In genomic region chr19:37026408-37026807, GRCm38 (mm10) we compare ENCODE assay signal across 16 mouse cellular contexts.
A peak's percentile ranks its signal among the peaks of the same experiment; 100 is the strongest.
DNase-seq lines count a peak whose midpoint lies in the region; ATAC-seq and TF ChIP-seq lines count a peak whose summit lies in the region.
"Had no signal": no experiment of that assay in that cellular context is flagged by ENCODE, and none has a peak within 500 bp of the region (broad histone marks: within the 10 kb centered on the region; RNA-seq: fewer than 3 reads in every experiment).

No protein-coding gene starts in this region.

- WGBS in kidney, embryonic 14.5 days, result 27% methylated on average over 11 of the region's 11 CpGs
- 54% methylated on average over 11 of the region's 11 CpGs for WGBS in heart, embryonic 13.5 days

- H3K27ac ChIP-seq in kidney, embryonic 14.5 days (ENCODE audit: low read depth, low read length), result no peak overlapping the region
- peak overlapping the region; percentile 64 for H3K27ac ChIP-seq in heart, embryonic 13.5 days (replicated peaks)
- H3K27ac ChIP-seq in gastrocnemius, adult 2 months, result no peak overlapping the region; the same call in 1 of the 2 replicates
- H3K27ac ChIP-seq: embryonic facial prominence, embryonic 15.5 days; forebrain, embryonic 12.5 days; intestine, embryonic 15.5 days; liver, embryonic 12.5 days; macrophage; neural tube, embryonic 12.5 days; stomach, embryonic 15.5 days had no signal

- H3K36me3 ChIP-seq in kidney, embryonic 14.5 days (ENCODE audit: control insufficient read depth, insufficient read depth, low read length), result no peaks in the 10 kb centered on the region
- peaks cover 20% of the 10 kb centered on the region for H3K36me3 ChIP-seq in heart, embryonic 13.5 days
- H3K36me3 ChIP-seq: embryonic facial prominence, embryonic 15.5 days; forebrain, embryonic 12.5 days; intestine, embryonic 15.5 days; liver, embryonic 12.5 days; stomach, embryonic 15.5 days had no signal

- 0 out of 2 replicates have a peak, but pooled peaks cover 5% of the 10 kb centered on the region for H3K4me1 ChIP-seq in kidney, embryonic 14.5 days (ENCODE audit: control insufficient read depth, insufficient read depth, low read length)
- H3K4me1 ChIP-seq in heart, embryonic 13.5 days, result peaks cover 29% of the 10 kb centered on the region
- H3K4me1 ChIP-seq: embryonic facial prominence, embryonic 15.5 days; forebrain, embryonic 12.5 days; intestine, embryonic 15.5 days; liver, embryonic 12.5 days; neural tube, embryonic 12.5 days; stomach, embryonic 15.5 days had no signal

- intact Hi-C loops in gastrocnemius, adult 2 months (cut with DNase I), result no loop called here

- DNase-seq in kidney, postnatal 36 days, result no peak
- DNase-seq in ovary, adult 18-20 months (ENCODE audit: low spot score), result peak; percentile 54
- no peak for DNase-seq in ovary, postnatal 10 days (ENCODE audit: low spot score)
- DNase-seq in testis, postnatal 14 days (ENCODE audit: low spot score), result peak; percentile 36
- DNase-seq in gastrocnemius, adult 2 months, result no peak
- DNase-seq: thymus, postnatal 4 days had no signal

- no peaks in the 10 kb centered on the region for H3K9me3 ChIP-seq in kidney, embryonic 14.5 days (ENCODE audit: control insufficient read depth, low read length)
- H3K9me3 ChIP-seq in heart, embryonic 13.5 days, result no peaks in the 10 kb centered on the region
- H3K9me3 ChIP-seq: embryonic facial prominence, embryonic 15.5 days; forebrain, embryonic 12.5 days; intestine, embryonic 15.5 days; liver, embryonic 12.5 days; neural tube, embryonic 12.5 days; stomach, embryonic 15.5 days had no signal

- H3K4me2 ChIP-seq in kidney, embryonic 14.5 days (replicated peaks; ENCODE audit: low read depth, low read length), result no peak overlapping the region
- no peak overlapping the region for H3K4me2 ChIP-seq in heart, embryonic 13.5 days
- H3K4me2 ChIP-seq: embryonic facial prominence, embryonic 15.5 days; forebrain, embryonic 12.5 days; intestine, embryonic 15.5 days; liver, embryonic 12.5 days; neural tube, embryonic 12.5 days; stomach, embryonic 15.5 days had no signal

- H3K27me3 ChIP-seq in kidney, embryonic 14.5 days (ENCODE audit: control insufficient read depth, insufficient read depth, low read length), result no peaks in the 10 kb centered on the region
- no peaks in the 10 kb centered on the region for H3K27me3 ChIP-seq in heart, embryonic 13.5 days (replicated peaks)
- H3K27me3 ChIP-seq: embryonic facial prominence, embryonic 15.5 days; forebrain, embryonic 12.5 days; intestine, embryonic 15.5 days; liver, embryonic 12.5 days; neural tube, embryonic 12.5 days; stomach, embryonic 15.5 days had no signal

- H3K4me3 ChIP-seq in kidney, embryonic 14.5 days (ENCODE audit: low read length), result no peak overlapping the region
- no peak overlapping the region for H3K4me3 ChIP-seq in heart, embryonic 13.5 days
- H3K4me3 ChIP-seq in gastrocnemius, adult 2 months, result no peak overlapping the region
- H3K4me3 ChIP-seq: embryonic facial prominence, embryonic 15.5 days; forebrain, embryonic 12.5 days; intestine, embryonic 15.5 days; liver, embryonic 12.5 days; neural tube, embryonic 12.5 days; stomach, embryonic 15.5 days had no signal

- H3K9ac ChIP-seq in kidney, embryonic 14.5 days (ENCODE audit: low read depth, low read length), result no peak overlapping the region
- H3K9ac ChIP-seq in heart, embryonic 13.5 days, result no peak overlapping the region
- H3K9ac ChIP-seq: embryonic facial prominence, embryonic 15.5 days; forebrain, embryonic 12.5 days; intestine, embryonic 15.5 days; liver, embryonic 12.5 days; neural tube, embryonic 12.5 days; stomach, embryonic 15.5 days had no signal

- peak; percentile 68 for ATAC-seq in kidney, embryonic 14.5 days (ENCODE audit: low FRiP score, low TSS enrichment)
- no peak for ATAC-seq in heart, embryonic 13.5 days (ENCODE audit: extremely low read depth, insufficient number of reproducible peaks, low FRiP score, low TSS enrichment)
- ATAC-seq: liver, embryonic 12.5 days; midbrain, embryonic 16.5 days had no signal

- no peak for TF ChIP-seq CTCF in gastrocnemius, adult 2 months (IDR thresholded peaks at IDR 0.05)

Comparison
In these comparisons a context has a peak if more than half of its experiments do, and no peak if none do; other contexts are left out.
1. DNase-seq: peak in ovary, adult 18-20 months (single experiment) and testis, postnatal 14 days (single experiment); none in kidney, postnatal 36 days (0 of 2), ovary, postnatal 10 days (single experiment) and gastrocnemius, adult 2 months (single experiment).